Mouse (Mus musculus) ovary, postnatal 14 days (tissue): ENCODE results near the gene Slc48a1.

Experiments used
- DNase-seq: peaks from one replicate; pipeline ENCODE4 v3.0.0; 2022; ENCODE audit warnings: low spot score

The Slc48a1 gene

GRCm38 (mm10) chr15:97754476-97754875 is 23.8 kb upstream of the Slc48a1 start:
- DNase-seq, result no peak

GRCm38 (mm10) chr15:97755361-97755760 is 23.0 kb upstream of the Slc48a1 start:
- no peak for DNase-seq

- no peak for DNase-seq
Observed at GRCm38 (mm10) chr15:97760006-97760405, 18.3 kb upstream of the Slc48a1 start.

GRCm38 (mm10) chr15:97760952-97761351 is 17.4 kb upstream of the Slc48a1 start:
- no peak for DNase-seq

GRCm38 (mm10) chr15:97761438-97761837 is 16.9 kb upstream of the Slc48a1 start:
- DNase-seq, result no peak

GRCm38 (mm10) chr15:97762733-97763132 is 15.6 kb upstream of the Slc48a1 start:
- no peak for DNase-seq

- DNase-seq, result no peak
Observed at GRCm38 (mm10) chr15:97763256-97764049, 14.9 kb upstream of the Slc48a1 start.

- no peak for DNase-seq
Observed at GRCm38 (mm10) chr15:97764532-97764931, 13.8 kb upstream of the Slc48a1 start.

GRCm38 (mm10) chr15:97765090-97765794 is 13.1 kb upstream of the Slc48a1 start:
- no peak for DNase-seq

- no peak for DNase-seq
Observed at GRCm38 (mm10) chr15:97766194-97766593, 12.1 kb upstream of the Slc48a1 start.

GRCm38 (mm10) chr15:97766594-97767279 is 11.6 kb upstream of the Slc48a1 start:
- no peak for DNase-seq

- peak; percentile 73 for DNase-seq
Observed at GRCm38 (mm10) chr15:97767280-97768186, 10.8 kb upstream of the Slc48a1 start, which contains the start of gene Rapgef3. Gene Rapgef3, minus strand, starts transcription at chr15:97767972.

- DNase-seq, result no peak
Observed at GRCm38 (mm10) chr15:97768192-97768591, 10.1 kb upstream of the Slc48a1 start.

- no peak for DNase-seq
Observed at GRCm38 (mm10) chr15:97770280-97770679, 8.0 kb upstream of the Slc48a1 start.

- no peak for DNase-seq
Observed at GRCm38 (mm10) chr15:97773108-97773507, 5.2 kb upstream of the Slc48a1 start.

GRCm38 (mm10) chr15:97773961-97774370 is 4.4 kb upstream of the Slc48a1 start:
- no peak for DNase-seq

GRCm38 (mm10) chr15:97776514-97776913 is 1.8 kb upstream of the Slc48a1 start:
- DNase-seq, result peak; percentile 66

- DNase-seq, result no peak
Observed at GRCm38 (mm10) chr15:97776919-97777318, 1.4 kb upstream of the Slc48a1 start.

GRCm38 (mm10) chr15:97779576-97779975 is 1.3 kb downstream of the Slc48a1 start:
- no peak for DNase-seq

- no peak for DNase-seq
Observed at GRCm38 (mm10) chr15:97780611-97781031, 2.3 kb downstream of the Slc48a1 start.

- DNase-seq, result no peak
Observed at GRCm38 (mm10) chr15:97781961-97782748, 3.8 kb downstream of the Slc48a1 start.
